Mouse (Mus musculus) liver, embryonic 12.5 days (tissue): Measurements from ENCODE around the gene Lrrc74a. TPM values are rescaled to one million over a fixed set of nuclear protein-coding genes. Genes with fewer than 3 reads are reported as not detected.
A peak's percentile ranks its signal among the peaks of the same experiment; 100 is the strongest.

Experiments
- ATAC-seq: fragments of 200-750 bp; cut with Nextera tagmentation; 2 replicates; pipeline ENCODE4 v1.8.0; 2017; ENCODE audit warnings: moderate number of reproducible peaks, mild to moderate bottlenecking, moderate library complexity
- H3K27ac ChIP-seq: fragments of 300-500 bp; sonication (generic); 2 replicates; pipeline ENCODE4 v1.5.1; 2016; ENCODE audit warnings: mild to moderate bottlenecking
- H3K27me3 ChIP-seq: fragments of 300-500 bp; sonication (generic); replicated peaks from 2 replicates; pipeline ENCODE4 v1.6.1; 2016; ENCODE audit warnings: mild to moderate bottlenecking, moderate library complexity
- H3K36me3 ChIP-seq: fragments of 300-500 bp; sonication (generic); 2 replicates; pipeline ENCODE4 v1.6.1; 2016; ENCODE audit warnings: mild to moderate bottlenecking, moderate library complexity
- H3K4me1 ChIP-seq: fragments of 300-500 bp; sonication (generic); 2 replicates; pipeline ENCODE4 v1.6.1; 2016
- H3K4me2 ChIP-seq: fragments of 300-500 bp; sonication (generic); 2 replicates; pipeline ENCODE4 v1.6.1; 2016; ENCODE audit warnings: mild to moderate bottlenecking, moderate library complexity
- H3K4me3 ChIP-seq: fragments of 300-500 bp; sonication (generic); 2 replicates; pipeline ENCODE4 v1.5.1; 2016; ENCODE audit warnings: mild to moderate bottlenecking, moderate library complexity
- H3K9ac ChIP-seq: fragments of 300-500 bp; sonication (generic); 2 replicates; pipeline ENCODE4 v1.6.1; 2016; ENCODE audit warnings: mild to moderate bottlenecking, moderate library complexity
- H3K9me3 ChIP-seq: fragments of 300-500 bp; sonication (generic); replicated peaks from 2 replicates; pipeline ENCODE4 v1.6.1; 2016; ENCODE audit warnings: mild to moderate bottlenecking, moderate library complexity
- WGBS: fragments of 180-500 bp; shearing (Covaris S2); methylation state at CpG from one replicate; pipeline ENCODE4 v1.1.7; 2016; ENCODE audit not compliant: insufficient replicate concordance; 5-methylcytosine and 5-hydroxymethylcytosine counted together
- polyA plus RNA-seq: library from polyadenylated mRNA; unstranded; fragments of >200 nt; fragmentation: Nextera tagmentation; extraction: Ambion mirVana; gene quantifications from 2 replicates; pipeline ENCODE4 v1.2.1, GENCODE M21; 2016

Gene Lrrc74a
- polyA plus RNA-seq, 1 experiment from 2014 or later: not detected

GRCm38 (mm10) chr12:86802005-86802671 lies 68.0 kb downstream of the Lrrc74a start:
- ATAC-seq: no peak
- 20% methylated on average over 17 of the region's 17 CpGs for WGBS
- H3K9me3 ChIP-seq: no peaks in the 10 kb centered on the region
- peak overlapping the region; percentile 65 for H3K4me2 ChIP-seq
- no peaks in the 10 kb centered on the region for H3K36me3 ChIP-seq
- H3K4me3 ChIP-seq: 0 out of 2 replicates have a peak overlapping the region, but pooled peaks have one; percentile 27
- H3K9ac ChIP-seq: no peak overlapping the region
- peaks cover 41% of the 10 kb centered on the region for H3K27me3 ChIP-seq
- H3K4me1 ChIP-seq: peaks cover 65% of the 10 kb centered on the region
- peak overlapping the region; percentile 79 for H3K27ac ChIP-seq

DNA sequence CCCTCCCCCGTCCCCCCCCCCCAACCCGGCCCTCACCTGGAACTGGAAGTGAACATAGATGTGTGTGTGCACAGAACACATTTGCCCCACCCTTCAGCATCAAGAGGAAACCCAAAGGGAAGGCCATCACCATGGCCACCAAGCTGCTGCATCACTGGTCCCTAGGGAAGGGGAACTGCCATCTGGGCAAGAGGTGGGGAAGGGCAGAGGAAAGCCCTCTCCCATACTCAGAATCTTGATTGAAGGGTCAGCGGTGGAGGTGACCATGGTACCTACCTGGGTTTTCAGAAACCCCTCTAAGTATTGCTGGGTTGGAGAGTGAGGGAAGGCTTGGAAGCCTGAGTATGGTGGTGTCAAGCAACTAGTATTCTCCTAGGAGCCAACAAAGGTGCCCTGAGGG lies 68.7 kb downstream of the Lrrc74a start:
- H3K4me1 ChIP-seq: peaks cover 65% of the 10 kb centered on the region
- no peak overlapping the region for H3K9ac ChIP-seq
- no peak for ATAC-seq
- WGBS: 34% methylated on average over 3 of the region's 3 CpGs
- no peaks in the 10 kb centered on the region for H3K9me3 ChIP-seq
- H3K27ac ChIP-seq: no peak overlapping the region
- no peak overlapping the region for H3K4me3 ChIP-seq
- H3K27me3 ChIP-seq: peaks cover 44% of the 10 kb centered on the region
- H3K36me3 ChIP-seq: no peaks in the 10 kb centered on the region
- H3K4me2 ChIP-seq: no peak overlapping the region

DNA sequence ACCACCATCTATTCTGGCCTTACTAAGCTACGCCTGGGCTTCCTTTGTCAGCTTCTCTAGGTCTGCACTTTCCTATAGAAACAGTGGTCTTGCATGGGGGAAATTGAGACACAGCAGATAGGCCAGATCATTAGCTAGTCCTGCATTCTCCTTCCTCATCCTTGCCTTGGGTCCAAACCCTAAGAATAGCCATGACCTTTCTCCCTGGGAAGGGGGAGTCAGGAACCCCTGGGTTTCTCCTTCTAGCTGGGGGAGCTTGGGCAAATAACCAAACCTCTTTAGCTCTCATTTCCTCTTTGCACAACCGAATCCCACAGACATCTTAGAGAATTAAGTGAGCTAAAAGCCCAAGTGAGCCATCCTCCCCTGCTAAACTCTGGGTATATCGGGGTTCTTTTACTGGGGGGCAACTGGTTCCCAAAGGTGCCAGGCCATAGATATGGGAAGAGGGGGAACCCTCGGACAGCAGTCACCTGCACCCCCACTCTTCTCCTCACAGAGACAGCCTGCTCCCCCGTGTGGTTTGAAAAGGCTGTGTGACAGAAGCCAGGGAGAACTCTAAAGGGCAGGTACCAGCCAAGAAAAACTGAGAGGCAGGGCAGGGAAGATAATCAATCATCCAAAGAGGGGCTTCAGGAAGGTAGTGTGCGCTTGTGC lies 69.6 kb downstream of the Lrrc74a start:
- peaks cover 53% of the 10 kb centered on the region for H3K27me3 ChIP-seq
- no peak overlapping the region for H3K4me3 ChIP-seq
- H3K4me1 ChIP-seq: peaks cover 63% of the 10 kb centered on the region
- ATAC-seq: no peak
- no peak overlapping the region for H3K27ac ChIP-seq
- H3K36me3 ChIP-seq: no peaks in the 10 kb centered on the region
- no peaks in the 10 kb centered on the region for H3K9me3 ChIP-seq
- H3K4me2 ChIP-seq: no peak overlapping the region
- WGBS: 38% methylated on average over 6 of the region's 6 CpGs
- H3K9ac ChIP-seq: no peak overlapping the region

DNA sequence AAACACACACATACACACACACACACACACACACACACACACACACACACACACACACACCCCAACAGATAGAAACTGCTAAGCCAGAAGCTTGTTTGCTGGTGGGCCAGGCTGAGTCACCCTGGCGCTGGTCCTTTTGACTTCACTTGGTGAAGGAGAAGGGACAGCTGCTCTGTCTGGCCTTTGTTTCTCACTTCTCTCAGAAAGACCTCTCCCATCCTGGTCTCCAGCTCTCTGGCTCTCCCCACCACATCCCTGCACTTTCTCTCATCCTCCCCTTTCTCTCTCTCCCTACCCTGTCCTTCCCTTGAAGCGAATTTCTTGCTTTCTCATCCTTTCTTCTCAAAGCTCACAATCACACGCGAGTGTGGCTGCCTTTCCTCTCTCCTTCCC lies 70.1 kb downstream of the Lrrc74a start:
- WGBS: 38% methylated on average over 4 of the region's 4 CpGs
- Histone ChIP-seq H3K36me3 (no peaks in the 10 kb centered on the region), H3K4me3 (no peak overlapping the region), H3K9me3 (no peaks in the 10 kb centered on the region), H3K9ac (no peak overlapping the region), H3K4me1 (peaks cover 58% of the 10 kb centered on the region), H3K4me2 (no peak overlapping the region), H3K27me3 (peaks cover 58% of the 10 kb centered on the region), H3K27ac (no peak overlapping the region)
- ATAC-seq: no peak

GRCm38 (mm10) chr12:86804857-86805256 lies 70.7 kb downstream of the Lrrc74a start:
- Histone ChIP-seq H3K27me3 (peaks cover 58% of the 10 kb centered on the region), H3K27ac (no peak overlapping the region), H3K36me3 (no peaks in the 10 kb centered on the region), H3K9me3 (no peaks in the 10 kb centered on the region), H3K9ac (no peak overlapping the region), H3K4me3 (no peak overlapping the region), H3K4me2 (no peak overlapping the region), H3K4me1 (peaks cover 55% of the 10 kb centered on the region)
- 45% methylated on average over 2 of the region's 2 CpGs for WGBS
- no peak for ATAC-seq

GRCm38 (mm10) chr12:86805315-86805714 lies 71.1 kb downstream of the Lrrc74a start:
- H3K4me1 ChIP-seq: peaks cover 53% of the 10 kb centered on the region
- no peaks in the 10 kb centered on the region for H3K9me3 ChIP-seq
- H3K4me3 ChIP-seq: no peak overlapping the region
- peaks cover 58% of the 10 kb centered on the region for H3K27me3 ChIP-seq
- H3K36me3 ChIP-seq: no peaks in the 10 kb centered on the region
- 56% methylated on average over 4 of the region's 4 CpGs for WGBS
- ATAC-seq: no peak
- no peak overlapping the region for H3K9ac ChIP-seq
- H3K4me2 ChIP-seq: no peak overlapping the region
- H3K27ac ChIP-seq: no peak overlapping the region

- WGBS: 26% methylated on average over 19 of the region's 20 CpGs
- ATAC-seq: no peak
- Histone ChIP-seq H3K9me3 (no peaks in the 10 kb centered on the region), H3K36me3 (no peaks in the 10 kb centered on the region), H3K9ac (no peak overlapping the region), H3K27me3 (peaks cover 58% of the 10 kb centered on the region), H3K4me1 (peaks cover 53% of the 10 kb centered on the region), H3K4me2 (0 out of 2 replicates have a peak overlapping the region, but pooled peaks have one; percentile 13), H3K27ac (no peak overlapping the region), H3K4me3 (no peak overlapping the region)
Measured at GRCm38 (mm10) chr12:86806031-86806922, 72.1 kb downstream of the Lrrc74a start.

DNA sequence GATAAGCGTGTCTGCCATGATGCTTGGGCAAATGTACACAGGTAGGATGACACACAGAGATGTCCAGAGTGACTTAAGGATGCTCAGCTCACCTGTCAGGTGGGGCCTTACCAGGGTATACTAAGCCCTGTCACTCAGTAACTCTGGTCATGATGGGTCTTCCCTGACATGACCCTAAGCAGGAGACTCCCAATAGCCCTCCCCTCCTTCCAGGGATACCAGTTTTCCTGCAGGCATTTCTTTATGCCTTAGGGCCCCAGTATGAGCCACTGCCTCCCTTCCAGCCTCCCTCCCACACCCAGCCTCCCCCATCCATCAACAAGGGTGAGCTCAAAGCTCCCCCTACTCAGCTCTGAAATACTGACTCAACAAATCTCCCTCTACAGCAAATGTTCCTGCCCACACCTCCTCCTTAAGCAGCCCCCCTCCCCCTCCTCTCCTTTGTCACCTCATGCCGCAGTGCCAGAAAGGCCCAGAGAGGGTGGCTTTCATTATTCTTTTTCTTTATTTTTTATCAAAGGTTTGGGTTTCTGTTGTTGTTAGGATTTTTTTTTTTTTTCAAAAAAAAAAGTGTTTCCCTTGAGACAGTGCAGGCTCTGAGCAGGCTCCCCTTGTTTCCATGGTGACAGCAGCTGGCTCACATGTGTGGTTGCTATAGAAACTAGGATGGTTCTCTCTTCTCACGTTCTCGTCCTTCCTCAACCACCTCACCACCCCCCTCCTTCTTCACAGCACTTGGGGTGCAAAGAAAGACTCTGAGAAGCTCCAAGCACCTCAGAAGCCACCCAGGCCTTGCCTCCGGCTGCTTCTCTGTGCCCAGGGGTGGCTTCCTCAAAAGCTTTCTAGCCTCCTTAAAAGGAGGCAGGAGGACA lies 73.0 kb downstream of the Lrrc74a start:
- H3K9me3 ChIP-seq: no peaks in the 10 kb centered on the region
- WGBS: 33% methylated on average over 5 of the region's 5 CpGs
- H3K4me3 ChIP-seq: no peak overlapping the region
- H3K4me2 ChIP-seq: no peak overlapping the region
- peaks cover 50% of the 10 kb centered on the region for H3K4me1 ChIP-seq
- H3K36me3 ChIP-seq: no peaks in the 10 kb centered on the region
- H3K9ac ChIP-seq: no peak overlapping the region
- H3K27me3 ChIP-seq: peaks cover 58% of the 10 kb centered on the region
- no peak for ATAC-seq
- H3K27ac ChIP-seq: no peak overlapping the region

GRCm38 (mm10) chr12:86807795-86808128 lies 73.6 kb downstream of the Lrrc74a start:
- ATAC-seq: no peak
- WGBS: 55% methylated on average over 4 of the region's 4 CpGs
- Histone ChIP-seq H3K27ac (no peak overlapping the region), H3K4me3 (no peak overlapping the region), H3K27me3 (peaks cover 54% of the 10 kb centered on the region), H3K9ac (no peak overlapping the region), H3K4me1 (peaks cover 44% of the 10 kb centered on the region), H3K4me2 (no peak overlapping the region), H3K36me3 (no peaks in the 10 kb centered on the region), H3K9me3 (no peaks in the 10 kb centered on the region)

GRCm38 (mm10) chr12:86808856-86809255 lies 74.7 kb downstream of the Lrrc74a start:
- H3K4me2 ChIP-seq: no peak overlapping the region
- no peaks in the 10 kb centered on the region for H3K9me3 ChIP-seq
- peaks cover 48% of the 10 kb centered on the region for H3K27me3 ChIP-seq
- no peak for ATAC-seq
- WGBS: 75% methylated on average over 4 of the region's 4 CpGs
- H3K4me1 ChIP-seq: peaks cover 35% of the 10 kb centered on the region
- H3K4me3 ChIP-seq: no peak overlapping the region
- H3K9ac ChIP-seq: no peak overlapping the region
- H3K27ac ChIP-seq: no peak overlapping the region
- H3K36me3 ChIP-seq: no peaks in the 10 kb centered on the region

GRCm38 (mm10) chr12:86810040-86810439 lies 75.9 kb downstream of the Lrrc74a start:
- 76% methylated on average over 1 of the region's 1 CpGs for WGBS
- Histone ChIP-seq H3K9me3 (no peaks in the 10 kb centered on the region), H3K4me3 (no peak overlapping the region), H3K4me2 (no peak overlapping the region), H3K9ac (no peak overlapping the region), H3K27ac (0 out of 2 replicates have a peak overlapping the region, but pooled peaks have one; percentile 53), H3K36me3 (no peaks in the 10 kb centered on the region), H3K4me1 (peaks cover 29% of the 10 kb centered on the region), H3K27me3 (peaks cover 37% of the 10 kb centered on the region)
- ATAC-seq: no peak
